Mouse (Mus musculus): ENCODE results near the gene Suz12.
A peak's percentile ranks its signal among the peaks of the same experiment; 100 is the strongest.
"Not testable (repeated sequence)": the region's sequence is repeated elsewhere in the genome, so short reads cannot be mapped to it uniquely, and the experiment has no call there.

Suz12 gene

DNA sequence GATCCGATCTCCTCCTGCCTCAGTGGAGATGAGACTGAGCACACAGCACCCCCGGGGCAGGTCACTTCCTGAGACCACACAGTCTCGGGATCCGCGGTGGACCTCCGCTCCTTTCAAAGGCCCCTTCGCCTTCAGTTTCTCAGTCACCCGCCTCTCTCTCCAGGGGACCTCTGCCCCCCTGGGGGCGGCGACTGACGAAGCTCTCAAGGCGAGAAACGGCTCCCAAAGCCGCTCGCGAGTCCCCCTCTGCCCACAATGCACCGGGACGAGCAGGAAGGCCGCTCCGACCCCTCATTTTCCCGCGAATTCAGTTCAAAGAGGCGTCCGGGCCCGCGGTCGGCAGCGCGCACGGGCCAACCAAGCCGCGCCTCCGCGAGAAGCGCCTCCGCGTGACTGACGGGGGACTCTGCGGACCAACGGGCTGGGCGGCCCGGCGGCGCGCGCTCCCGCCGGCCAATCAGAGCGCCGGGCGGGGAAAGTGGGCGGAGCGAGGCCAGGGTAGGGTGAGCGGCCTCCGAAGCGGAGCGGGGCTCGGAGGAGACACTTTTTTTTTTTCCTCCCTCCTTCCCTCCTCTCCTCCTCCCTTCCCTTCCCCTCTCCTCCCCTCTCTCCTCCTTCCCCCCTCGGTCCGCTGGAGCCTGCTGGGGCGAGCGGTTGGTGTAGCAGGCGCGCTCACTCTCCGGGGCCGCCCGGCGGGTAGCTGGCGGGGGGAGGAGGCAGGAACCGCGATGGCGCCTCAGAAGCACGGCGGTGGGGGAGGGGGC, at the start of gene Suz12:
Gene Suz12 (plus strand): TSS at position 515 of the 764 bp plus-strand sequence.
- DNase-seq (ENCODE audit: low read depth, low spot score) = peak; percentile 97

DNA sequence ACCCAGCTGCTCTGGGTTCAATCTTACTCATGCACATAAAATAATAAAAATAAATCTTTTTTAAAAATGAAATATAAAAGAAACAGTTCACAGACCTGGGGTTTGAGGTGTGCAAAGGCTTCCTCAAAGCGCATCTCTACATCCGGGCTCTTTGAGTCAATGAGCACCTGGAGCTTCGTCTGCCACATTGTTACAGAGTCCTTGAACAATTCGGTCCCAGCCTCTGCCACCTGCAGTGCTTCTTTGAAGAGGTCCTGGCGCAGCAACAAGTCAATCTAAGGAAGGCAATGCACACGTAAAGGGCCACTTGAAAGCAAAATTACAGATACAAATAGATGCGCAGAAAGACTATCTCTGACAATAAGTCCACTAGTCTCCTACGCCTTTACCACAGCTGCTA, 49.8 kb upstream of the Suz12 start:
- DNase-seq (ENCODE audit: low read depth, low spot score) = no peak

DNA sequence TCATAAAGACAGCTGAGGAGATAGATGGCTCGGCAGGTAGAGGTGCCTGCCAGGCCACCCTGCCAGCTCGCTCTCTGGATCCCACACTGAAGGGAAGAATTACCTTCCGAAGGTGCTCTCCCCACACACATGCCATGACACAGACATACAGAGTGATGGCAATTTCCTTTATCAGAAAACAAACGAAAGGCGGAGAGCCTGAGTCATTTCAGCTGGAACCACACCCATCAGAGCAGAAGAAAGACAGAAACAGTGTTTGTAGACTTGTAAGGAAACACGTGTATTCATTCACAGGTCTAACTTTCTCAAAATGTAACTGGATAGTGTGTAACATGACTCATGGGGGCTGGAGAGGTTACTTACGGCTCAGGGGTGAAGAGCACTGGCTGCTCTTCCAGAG, 49.3 kb upstream of the Suz12 start:
- no peak for DNase-seq (ENCODE audit: low read depth, low spot score)

DNA sequence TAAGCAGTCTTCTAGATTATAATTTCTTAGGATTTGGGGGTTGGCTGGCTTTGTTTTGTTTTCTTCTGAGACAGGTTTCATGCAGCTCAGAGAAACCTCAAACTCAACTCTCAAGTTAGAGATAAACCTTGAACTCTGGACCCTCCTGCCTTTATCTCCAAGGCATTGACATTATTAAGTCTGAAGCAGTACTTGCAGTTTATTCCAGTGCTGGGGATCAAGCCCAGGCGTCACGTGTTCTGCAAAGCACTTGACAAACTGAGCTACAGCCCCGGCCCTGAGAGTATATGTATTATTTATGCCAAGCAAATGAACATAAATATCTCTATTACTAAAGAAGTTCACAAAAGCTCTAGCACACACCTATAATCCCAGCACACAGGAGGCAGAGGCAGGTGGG, 45.6 kb upstream of the Suz12 start:
- no peak for DNase-seq (ENCODE audit: low read depth, low spot score)

DNA sequence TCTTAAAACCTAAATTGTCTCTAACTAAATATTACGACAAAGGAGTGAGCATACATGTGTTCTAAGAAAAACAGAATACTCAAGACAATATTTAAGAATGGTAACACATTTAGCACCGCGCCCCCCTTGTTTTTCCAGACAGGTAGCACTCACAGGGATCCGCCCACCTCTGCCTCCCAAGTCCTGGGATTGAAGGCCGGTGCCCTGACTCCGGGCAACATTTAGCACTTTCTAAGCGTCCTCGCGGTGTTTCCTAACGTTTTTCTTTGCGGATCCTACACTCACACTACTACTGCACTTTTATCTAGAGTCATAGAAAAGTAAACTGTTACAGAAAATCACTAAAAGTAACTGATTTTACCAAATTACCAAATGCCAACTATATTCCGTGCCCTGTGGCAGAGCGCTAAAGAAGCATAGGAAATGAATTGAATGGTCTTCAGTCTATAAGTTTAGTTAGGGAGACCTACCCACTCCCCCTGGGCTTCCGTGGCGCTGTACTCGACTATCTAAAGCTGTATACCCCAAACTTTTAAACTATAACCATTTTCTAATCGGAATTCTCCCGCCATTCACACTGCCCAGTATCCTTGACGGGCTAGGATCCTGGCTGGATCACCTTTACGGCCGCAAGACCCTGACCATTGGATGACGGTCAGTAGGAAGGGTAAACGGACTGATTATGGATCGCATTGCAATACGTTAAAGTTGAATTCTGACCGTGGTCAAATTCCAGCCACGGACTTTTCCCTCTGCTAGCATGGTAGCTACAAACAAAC, 31.4 kb upstream of the Suz12 start:
- DNase-seq (ENCODE audit: low read depth, low spot score) = no peak

DNA sequence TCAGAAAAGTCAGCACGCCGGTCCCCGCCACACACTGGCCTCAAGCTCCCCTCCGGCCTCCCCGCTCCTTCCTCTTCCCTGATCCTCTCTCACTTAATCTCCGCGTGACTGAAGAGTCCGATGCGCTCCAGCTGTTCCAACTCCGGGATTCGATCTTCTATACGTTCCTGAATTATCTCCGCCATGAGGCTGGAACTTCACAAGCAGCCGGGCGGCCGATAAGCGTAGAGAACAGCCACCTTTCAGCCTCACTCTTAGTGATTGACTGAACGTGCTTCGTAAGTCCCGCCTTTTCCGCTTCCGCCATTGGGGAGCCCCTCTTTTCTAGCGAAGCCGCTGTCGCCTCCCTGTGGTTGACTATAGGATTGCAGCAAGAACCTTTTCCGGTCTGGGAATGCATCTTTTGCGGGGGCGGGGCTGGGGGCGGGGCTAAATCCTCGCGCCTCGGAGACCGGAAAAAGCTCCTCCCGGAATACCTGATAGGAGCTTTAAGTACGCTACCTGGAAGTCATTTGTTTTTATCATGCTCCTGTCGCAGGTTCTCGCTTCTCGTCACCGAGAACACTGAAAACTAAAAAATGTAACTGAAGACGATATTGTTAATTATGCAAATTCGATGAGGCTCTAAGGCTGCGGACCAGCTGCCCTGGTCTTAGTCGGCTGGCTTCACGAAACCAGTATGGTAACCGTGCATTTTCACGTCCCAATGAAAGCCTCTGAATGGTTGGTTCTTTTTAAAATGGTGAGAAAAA, 30.6 kb upstream of the Suz12 start, which contains the start of gene Utp6:
Gene Utp6 (minus strand): TSS at position 266 of the 752 bp plus-strand sequence.
- DNase-seq (ENCODE audit: low read depth, low spot score) = peak; percentile 98

DNA sequence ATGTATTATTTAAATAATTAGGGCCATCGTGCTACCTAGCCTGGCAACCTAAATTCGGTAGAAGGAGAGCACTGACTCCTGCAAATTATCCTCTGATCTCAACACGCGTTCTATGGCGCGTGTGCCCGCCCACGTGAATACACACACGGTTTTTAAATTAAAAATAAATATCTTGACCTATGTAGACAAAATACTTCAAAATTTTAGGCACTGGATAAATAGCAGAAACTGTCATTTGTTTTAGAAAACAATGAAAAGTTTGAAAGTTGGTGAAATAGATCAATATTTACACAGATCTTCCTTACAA, 30.1 kb upstream of the Suz12 start:
- no peak for DNase-seq (ENCODE audit: low read depth, low spot score)

DNA sequence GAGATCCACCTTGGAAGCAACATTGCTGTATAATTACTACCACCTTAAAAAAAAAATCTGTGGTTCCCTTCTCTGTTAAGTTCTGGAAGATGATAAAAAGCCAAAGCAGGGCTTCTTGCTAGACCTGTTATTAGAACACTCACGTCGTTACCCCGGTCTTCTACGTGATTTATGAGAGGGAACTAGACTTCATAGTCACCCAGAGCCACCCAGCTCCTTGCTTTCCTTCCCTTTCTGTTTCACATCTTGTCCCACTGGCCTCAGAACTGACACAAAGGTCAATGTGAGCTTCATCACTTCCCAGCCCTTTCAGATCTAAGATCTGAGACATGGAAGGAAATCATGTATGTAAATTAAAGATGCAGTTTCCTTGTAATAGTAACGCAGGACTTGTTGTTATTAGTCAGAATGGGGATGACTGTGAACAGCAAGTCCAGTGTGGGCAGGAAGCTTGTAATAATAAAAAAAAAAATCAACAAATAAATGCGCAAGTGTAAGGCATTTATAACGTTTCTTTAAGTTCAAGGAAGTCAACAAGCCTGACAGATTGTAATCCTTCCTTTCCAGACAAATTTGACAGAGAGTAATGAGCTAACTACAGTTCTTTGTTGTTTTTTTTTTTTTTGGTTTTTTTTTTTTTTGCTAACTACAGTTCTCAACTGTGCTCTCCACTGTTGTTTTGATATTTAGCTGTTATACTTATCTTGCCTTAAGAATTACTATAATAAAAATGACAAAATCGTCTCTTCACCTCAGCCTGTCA, 29.5 kb upstream of the Suz12 start:
- DNase-seq (ENCODE audit: low read depth, low spot score) = no peak

DNA sequence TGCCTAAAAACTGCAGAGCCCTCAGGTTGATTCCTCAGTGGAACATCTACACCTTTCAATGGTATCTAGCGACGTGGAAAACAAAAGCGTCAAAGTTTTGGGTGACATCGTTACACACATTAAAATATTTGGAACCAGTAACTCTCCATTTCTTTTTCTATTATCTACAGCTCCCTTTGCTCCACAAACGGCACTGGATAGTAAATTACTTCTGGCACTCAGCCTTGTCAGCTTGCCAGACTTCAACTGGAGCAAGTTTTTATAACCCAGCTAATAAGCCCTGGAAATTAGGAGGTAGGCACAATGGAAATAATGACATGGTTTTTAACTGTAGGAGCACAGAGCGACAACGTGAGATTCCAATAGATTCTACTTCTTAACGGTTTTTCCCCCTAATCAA, 27.0 kb upstream of the Suz12 start:
- no peak for DNase-seq (ENCODE audit: low read depth, low spot score)

DNA sequence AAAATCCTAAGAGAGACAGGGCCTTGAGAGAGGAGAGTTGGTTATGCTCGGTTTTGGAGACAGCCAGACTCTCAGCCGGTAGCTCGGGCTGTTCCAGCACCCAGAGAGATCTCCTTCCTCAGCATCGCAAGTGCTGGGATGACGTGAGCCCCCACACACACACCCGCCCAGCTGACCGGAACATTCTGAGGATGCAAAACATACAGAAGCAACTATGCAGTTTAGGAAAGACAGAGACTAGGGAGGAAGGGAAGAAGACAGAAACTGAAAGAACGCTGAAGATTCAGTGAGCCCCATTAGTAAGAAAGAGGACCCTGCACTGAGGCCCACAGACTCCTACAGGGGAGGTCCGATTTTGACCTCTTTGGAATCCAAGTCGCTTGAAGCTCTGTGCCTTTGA, 25.2 kb upstream of the Suz12 start:
- DNase-seq (ENCODE audit: low read depth, low spot score) = no peak

DNA sequence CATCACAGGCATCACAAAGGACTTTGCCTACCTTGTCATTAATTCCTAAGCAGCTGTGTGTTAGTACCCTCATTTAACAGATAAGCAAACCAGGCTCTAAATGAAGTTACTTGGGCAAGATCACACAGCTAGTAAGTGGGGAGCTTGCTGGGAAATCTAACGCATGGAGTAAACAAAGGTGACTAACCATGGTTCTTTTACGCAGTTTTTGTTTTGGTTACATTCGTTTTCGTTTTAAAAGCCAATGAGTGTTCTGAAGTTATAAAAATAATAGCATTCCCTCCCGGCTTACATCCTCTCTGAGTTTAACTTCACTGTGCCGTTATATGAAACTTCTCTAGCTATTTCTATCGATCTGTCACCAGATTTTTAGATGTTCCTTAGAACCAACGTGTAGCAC, 19.8 kb upstream of the Suz12 start:
- DNase-seq (ENCODE audit: low read depth, low spot score) = no peak

DNA sequence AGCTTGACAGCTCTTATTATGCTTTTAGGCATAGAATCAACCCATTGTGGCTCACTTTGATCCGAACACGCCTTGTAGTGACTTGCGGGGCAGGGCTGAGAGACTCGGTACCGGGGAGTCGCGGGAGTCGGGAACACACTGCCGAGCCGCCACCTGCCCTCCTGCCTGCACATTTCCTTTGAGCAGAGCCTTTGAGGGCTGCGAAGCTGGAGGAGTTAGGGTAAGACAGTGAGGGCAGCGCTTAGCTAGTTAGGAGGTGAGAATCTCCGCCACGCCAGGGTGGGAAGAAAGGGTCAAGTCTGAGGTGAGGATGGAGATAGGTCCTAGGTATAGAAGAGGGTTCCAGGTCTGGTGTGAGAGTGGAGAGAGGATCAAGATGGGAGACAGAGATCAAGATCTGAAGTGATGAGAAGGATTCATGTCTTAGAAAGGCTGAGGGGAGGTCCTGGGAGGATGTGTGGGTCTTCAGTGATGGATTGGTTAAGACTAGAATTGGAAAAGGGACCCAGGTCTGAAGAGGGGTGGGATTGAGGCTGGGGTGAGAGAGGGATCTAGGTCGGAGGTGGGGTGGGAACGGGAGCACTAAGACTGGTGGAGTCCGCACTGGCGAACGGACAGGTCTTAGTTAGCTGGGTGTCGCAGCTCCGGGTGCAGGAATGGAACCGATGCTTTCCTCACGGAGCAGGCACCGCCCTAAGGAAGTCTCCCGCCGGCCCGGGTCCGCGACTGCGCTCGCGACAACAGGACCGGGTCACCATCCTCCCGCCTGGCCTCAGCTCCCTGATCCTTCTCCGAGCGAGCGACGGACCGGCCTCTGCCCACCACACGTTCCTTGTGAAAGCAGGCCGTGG, 19.1 kb upstream of the Suz12 start:
- DNase-seq (ENCODE audit: low read depth, low spot score) = peak; percentile 64

DNA sequence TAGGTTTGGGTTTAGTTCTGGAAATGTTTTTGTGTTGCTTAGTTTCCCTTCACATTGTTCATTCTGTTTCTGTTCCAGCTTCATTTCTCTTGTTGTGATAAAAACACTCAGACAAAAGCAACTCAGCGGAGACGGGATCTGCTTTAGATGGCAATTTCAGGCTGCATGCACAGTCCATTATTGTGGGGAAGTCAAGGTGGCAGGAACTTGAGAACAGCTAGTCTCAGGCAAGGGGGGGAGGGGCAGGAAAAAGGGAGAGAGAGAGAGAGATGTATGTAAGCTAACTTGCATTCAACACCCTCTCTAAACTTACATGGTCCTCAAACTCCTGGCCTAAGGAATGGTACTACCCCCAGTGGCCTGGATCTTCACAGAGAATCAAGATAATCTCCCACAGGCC, 17.5 kb upstream of the Suz12 start:
- DNase-seq (ENCODE audit: low read depth, low spot score) = peak; percentile 81

DNA sequence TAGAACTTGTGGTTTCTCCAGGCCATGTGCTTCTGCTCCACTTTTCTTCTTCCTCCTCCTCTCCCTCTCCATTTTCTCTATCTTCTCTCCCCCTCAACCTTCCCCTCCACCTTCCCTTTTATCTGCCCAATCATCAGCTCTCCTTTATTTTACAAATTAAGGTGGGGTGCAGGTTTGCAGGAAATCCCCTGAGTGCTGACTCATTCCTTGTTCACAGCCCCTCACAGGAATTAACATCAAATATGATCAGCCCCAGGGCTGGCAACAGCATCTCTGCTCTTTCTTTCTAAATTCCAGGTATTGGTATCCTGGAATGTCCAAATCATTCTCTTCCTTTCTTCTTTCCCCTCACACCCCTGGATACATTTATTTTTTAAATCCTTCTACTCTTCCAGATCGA, 16.7 kb upstream of the Suz12 start:
- peak; percentile 67 for DNase-seq (ENCODE audit: low read depth, low spot score)

DNA sequence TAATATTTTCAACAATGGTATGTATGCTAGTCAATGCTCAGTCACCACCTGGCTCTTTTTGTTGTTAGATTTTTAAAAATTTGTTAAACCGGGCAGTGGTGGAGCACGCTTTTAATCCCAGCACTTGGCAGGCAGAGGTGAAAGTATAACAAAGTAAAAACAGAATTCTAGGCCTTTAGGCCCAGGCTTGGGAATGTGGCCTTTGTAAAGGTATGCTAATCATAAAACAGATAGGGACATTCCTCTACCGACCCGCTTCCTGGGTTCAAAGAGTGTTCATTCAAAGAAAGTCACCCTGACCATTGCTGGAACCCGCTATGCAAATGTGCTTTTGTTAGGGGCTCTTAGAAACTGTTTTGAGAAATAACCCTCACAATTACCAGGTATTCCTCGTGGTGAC, 16.3 kb upstream of the Suz12 start:
- DNase-seq (ENCODE audit: low read depth, low spot score) = peak; percentile 71

DNA sequence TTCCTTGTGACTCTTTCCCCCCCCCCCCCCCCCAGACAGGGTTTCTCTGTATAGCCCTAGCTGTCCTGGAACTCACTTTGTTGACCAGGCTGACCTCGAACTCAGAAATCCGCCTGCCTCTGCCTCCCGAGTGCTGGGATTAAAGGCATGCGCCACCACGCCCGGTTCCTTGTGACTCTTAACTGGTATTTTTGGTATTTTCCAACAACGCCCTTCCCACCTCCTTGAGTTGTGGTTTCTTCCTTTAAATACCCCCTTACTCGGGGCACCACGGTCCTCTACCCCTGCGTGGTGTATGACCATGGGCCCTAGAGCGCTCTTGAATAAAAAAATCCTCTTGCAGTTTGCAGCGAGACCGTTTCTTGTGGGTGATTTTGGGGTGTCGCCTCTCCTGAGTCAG, 15.8 kb upstream of the Suz12 start:
- peak; percentile 59 for DNase-seq (ENCODE audit: low read depth, low spot score)

DNA sequence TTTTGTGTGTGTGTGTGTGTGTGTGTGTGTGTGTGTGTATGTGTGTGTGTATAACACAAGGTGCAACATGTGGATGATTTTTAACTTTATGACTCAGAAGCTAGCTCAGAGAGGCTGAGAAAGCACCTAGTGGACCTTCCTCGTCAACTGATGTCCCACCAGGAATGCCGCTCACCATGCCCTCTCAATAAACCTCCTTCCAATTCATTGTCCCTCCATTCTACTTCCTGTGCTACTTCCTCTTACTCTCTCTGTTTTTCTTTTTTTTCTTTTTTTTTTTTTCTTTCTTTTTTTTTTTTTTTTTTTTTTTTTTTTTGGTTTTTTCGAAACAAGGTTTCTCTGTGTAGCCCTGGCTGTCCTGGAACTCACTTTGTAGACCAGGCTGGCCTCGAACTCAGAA, 15.2 kb upstream of the Suz12 start:
- DNase-seq (ENCODE audit: low read depth, low spot score) = not testable (repeated sequence)

DNA sequence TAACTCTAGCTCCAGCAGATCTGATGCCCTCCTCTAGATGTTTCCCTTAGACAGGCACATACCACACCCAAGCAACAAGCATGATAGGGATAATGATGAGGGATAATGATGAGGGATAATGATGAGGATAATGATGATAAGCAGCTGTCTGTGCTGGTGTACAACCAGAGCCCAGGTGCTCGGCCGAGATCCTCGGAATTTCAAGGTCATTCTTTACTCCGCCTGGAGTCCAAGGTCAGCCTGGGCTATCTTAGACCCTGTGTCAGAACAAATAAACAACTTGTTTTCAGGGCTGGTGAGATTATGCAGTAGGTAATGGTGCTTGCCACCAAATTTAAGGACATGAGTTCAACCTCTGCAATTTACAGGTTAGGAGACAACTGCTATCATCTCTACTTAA, 6.0 kb upstream of the Suz12 start:
- DNase-seq (ENCODE audit: low read depth, low spot score) = peak; percentile 65

DNA sequence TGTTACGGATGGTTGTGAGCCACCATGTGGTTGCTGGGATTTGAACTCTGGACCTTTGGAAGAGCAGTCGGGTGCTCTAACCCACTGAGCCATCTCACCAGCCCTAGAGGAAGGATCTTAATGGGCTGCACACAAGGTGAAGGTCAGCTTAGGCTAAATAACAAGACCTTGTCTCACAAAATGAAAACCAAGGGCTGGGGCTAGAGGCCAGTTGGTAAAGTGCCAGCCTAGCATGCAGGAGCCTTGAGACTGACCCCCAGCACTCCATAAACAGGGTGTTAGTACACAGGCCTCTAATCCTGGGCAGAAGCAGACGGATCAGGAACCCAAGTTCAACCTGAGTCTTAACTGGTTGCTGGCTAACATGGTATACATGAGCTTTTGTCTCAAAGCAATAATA, 5.0 kb upstream of the Suz12 start:
- DNase-seq (ENCODE audit: low read depth, low spot score) = no peak

DNA sequence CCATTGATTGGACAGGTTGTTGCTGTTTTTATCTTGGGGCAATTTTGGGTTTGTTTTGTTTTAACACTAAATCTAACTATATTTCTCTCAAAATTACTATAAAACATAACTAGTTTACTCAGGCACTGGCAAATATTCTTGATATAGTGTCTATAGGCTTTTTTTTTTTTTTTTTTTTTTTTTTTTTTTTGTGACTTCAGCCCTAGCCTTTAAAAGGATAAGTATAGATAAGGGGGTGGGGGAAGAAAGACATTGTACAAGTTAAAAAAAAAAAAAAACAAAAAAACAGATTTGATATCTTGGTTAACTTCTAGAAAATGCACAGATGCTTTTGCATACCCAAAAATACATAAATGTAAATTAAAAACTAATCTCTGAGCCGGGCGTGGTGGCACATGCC, 2.8 kb upstream of the Suz12 start:
- no peak for DNase-seq (ENCODE audit: low read depth, low spot score)

DNA sequence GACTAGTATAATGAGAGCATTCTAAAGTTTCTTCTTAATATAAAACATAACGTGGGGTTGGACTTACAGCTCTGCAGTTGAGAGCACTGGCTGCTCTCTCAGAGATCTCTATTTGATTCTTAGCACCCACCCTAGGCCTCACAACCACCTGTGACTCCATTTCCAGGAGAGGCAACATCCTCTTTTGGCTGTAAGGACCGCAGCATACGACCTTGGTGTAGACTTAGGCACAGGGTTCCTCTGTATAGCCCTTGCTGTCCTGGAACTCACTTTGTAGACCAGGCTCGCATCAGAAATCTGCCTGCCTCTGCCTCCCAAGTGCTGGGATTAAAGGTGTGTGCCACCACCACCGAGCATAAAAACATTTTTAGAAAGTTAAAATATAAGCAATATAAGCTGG, 1.3 kb upstream of the Suz12 start:
- no peak for DNase-seq (ENCODE audit: low read depth, low spot score)

All from ES-CJ7 (cell line).